Mouse (Mus musculus) monocyte, adult 5-6 weeks (primary cell): ENCODE data around the gene Tmem104. TPM values are rescaled to one million over a fixed set of nuclear protein-coding genes. Genes with fewer than 3 reads are reported as not detected.

Experiments
- ATAC-seq: fragments of 153-309, 156-312 bp; replicated peaks from 2 replicates; pipeline ENCODE4 v1.8.0; 2017; ENCODE audit warnings: mild to moderate bottlenecking; ENCODE audit not compliant: low TSS enrichment, insufficient number of reproducible peaks, severe bottlenecking, poor library complexity, low FRiP score
- total RNA-seq: library from RNA; stranded (forward); fragments of 200-1000, 200-491, 200-594 nt; gene quantifications from 3 replicates; pipeline ENCODE4 v1.2.3, GENCODE M21; 2017

Gene Tmem104
- total RNA-seq, 1 experiment from 2014 or later: 32.4 TPM

- ATAC-seq: 0 out of 2 replicates have a peak, but pooled peaks have one; percentile 45
These were observed 83.0 kb downstream of the Tmem104 start for GRCm38 (mm10) chr11:115270148-115270861.

DNA sequence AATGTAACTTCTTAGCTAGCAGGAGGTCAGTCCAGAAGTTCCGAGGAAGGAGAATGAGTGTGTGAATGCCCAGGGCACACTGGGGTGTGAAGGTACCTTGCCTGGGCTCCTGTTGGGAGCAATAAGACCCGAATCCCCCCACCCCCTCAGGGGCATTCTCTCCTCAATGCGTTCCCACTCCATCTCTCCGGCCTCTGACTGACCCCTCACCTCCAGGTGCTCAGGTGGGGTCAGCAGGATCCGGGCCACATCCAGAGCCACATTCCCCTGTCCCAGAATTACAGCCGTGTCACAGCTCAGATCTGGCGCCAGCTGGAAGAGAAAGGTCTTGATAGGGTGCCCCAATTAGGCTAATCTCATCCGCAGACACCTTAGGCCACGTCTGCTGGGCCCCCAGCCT is 83.8 kb downstream of the Tmem104 start:
- no peak for ATAC-seq

DNA sequence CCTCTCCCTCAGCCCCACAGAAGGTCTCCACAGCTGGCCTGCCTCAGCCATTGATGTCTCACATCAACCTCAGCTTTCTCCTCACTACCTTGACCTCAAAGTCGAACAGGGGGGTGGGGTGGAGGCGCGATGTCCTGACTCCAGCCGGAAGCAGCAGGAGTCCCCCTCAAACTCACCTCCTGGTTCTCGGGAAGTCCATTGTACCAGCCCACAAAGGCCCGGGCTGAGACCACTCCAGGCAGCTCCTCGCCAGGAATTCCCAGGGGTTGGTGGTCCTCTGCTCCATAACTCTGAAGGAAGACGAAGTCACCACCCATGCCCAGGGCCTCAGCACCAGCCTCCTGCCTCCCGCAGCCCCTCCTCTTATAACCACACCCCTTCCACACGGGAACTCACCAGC is 84.2 kb downstream of the Tmem104 start:
- no peak for ATAC-seq

DNA sequence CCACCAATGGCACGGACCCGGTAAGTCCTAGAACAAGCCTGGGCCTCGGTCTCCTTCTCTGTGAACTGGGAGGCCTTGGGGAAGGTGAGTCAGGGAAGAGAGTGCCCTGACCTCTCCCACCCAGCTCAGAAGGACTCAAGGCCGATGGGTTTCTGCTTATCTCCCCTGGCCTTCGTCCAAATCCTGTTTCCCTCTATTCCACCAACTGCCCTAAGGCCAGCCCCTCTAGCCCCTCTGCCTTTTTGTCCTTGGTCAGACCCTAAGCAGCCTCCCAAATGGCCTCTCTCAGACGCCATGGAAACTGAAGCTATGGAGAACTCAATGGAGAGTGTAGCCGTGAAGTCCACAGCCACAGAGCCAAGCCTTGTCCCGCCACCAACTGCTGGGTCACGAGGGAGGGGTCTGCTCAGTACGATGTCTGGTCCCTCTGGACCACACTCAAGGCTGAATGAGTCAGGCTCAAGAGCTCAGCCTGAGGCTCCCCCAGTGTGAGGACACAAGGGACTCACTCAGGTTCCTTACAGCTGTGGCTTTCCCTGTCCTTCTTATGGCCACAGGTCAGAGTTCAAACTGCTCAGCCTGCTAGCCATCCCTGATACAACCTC is 85.7 kb downstream of the Tmem104 start:
- no peak for ATAC-seq

DNA sequence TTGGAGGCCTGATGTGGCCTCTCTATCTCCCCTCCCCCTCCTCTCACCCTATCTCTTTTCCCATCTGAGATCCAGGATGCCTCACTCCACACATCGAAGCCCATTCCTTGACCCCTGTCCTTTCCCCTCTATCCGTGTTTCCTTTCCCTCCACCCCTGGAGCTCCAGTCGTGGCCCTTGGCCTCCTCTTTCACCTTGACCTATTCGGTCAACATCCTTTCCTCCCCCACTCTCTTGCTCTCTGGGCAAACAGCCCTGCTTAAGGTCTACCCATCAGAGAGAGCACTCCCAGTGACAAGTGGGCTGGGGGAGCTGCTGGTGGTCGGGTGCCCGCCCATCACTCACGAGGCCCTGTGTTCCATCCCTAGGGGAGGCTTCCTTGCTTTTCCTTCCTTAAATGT is 86.4 kb downstream of the Tmem104 start:
- ATAC-seq: no peak

- no peak for ATAC-seq
These were observed 86.9 kb downstream of the Tmem104 start for GRCm38 (mm10) chr11:115274178-115274577.

- ATAC-seq: no peak
These were observed 87.5 kb downstream of the Tmem104 start for GRCm38 (mm10) chr11:115274771-115275170.

- no peak for ATAC-seq
These were observed 88.2 kb downstream of the Tmem104 start for GRCm38 (mm10) chr11:115275509-115275908.

- no peak for ATAC-seq
These were observed 88.7 kb downstream of the Tmem104 start for GRCm38 (mm10) chr11:115275954-115276353.

DNA sequence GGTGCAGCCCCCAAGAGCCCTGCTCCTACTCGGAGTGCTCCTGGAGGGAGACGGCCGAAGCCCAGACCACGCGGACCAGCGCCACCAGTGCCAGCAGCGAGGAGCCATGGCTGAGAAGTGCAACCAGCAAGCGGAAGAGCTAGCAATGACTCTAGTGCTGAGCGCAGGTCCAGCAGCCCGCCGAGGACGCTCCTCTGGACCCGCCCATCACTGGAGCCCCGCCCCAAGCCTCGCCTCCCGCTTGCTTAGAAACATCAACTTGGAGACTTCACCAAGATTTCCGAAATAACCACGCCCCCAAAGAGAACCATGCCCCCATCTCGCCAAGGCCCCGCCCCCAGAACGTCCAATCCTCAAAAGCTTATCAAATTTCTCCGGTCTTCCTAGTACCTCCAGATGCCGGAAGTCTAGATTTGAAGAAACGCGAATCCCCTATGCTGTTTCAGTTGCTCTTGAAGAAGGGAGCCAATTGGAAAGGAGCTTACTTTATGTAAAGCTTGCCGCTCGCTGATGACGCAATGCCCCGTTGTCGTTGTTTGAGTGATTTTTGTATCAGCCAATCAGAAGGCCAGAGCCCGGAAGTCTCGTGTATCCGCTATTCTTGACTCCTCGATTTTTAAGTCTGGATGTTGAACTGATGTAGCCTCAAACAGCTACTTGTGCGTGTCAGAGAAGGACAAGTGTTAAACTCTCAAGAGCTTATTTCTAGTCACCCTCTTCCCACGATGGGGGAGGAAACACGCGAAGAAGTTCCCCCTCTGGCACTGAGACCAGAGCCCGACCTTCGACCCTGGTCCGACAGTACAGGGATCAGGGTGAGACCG is 89.7 kb downstream of the Tmem104 start, which contains the start of gene Fdxr:
TSS of gene Fdxr (minus strand) at position 271 of the 824 bp plus-strand sequence.
- peak; percentile 84 for ATAC-seq

DNA sequence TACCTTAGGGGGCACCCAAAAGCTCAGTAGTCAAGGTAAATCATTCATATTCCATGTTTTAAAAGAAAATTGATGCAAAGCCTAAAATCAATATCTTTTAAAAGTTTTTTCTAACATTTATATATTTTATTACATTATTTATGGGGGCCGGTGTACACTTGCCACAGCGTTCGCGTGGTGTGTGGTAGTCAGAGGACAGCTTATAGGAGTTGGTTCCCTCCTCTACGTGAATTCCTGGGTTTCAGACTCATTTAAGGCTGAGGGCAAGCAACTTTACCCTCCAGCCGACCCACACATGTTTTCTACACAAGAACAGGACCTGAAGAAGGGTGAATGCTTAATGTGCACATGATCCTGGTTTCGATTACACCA is 90.3 kb downstream of the Tmem104 start:
- ATAC-seq: no peak

GRCm38 (mm10) chr11:115278176-115278575 is 90.9 kb downstream of the Tmem104 start:
- no peak for ATAC-seq

GRCm38 (mm10) chr11:115279726-115280125 is 92.4 kb downstream of the Tmem104 start:
- no peak for ATAC-seq

DNA sequence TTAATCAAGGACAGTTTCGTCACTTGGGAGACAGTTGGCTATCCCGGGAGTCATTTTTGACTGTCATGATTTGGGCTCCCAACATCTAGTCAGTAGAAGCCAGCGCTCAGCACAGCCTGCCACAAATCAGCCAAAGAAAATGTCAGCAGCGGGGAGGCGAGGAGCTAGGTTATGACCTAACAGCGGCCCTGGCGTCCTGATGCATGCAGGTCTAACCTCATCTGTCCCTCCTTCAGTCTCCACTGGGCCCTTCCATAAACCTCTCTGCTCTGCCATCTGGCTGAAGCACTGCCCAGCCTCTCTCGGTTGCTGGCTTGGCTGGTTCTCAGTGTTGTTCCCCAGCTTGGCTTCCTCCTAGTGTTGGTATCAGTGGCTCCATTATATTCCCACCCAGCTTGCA is 95.0 kb downstream of the Tmem104 start:
- no peak for ATAC-seq

DNA sequence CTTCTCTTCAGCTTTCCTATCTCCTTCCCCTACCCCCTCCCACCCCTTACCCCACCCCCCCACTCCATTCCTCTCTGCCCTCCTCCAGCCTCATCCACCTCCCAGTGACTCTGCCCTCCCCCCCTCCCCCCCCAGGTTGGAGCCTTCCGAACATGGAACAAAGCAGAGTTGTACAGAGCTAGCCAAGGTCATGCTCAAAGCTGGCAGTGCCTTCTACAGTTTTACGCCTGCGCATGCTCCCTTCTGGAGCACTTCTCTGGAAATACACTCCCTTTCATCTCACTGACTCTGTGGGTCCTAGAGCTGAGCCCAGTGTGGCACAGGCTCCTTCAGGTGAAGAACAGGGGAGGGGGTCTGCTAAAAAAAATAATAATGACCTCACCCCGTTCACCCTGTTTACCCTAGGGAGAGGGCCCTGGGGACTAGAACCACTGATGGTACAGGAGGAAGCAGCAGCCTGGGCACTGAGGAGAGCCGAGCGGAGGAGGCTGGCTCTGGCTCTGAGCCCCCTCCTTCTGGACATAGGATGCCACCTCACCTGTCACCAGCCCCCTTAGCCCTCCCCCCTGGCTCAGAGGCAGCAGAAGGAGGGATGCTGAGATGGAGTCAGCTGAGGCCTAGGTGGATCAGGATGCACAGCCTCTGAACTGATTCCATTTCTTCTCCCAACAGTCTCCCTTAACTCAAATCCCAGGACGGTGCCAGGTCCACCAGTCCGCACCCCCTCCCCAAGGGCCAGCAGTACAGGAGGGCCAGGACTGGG is 95.6 kb downstream of the Tmem104 start:
- no peak for ATAC-seq

- ATAC-seq: no peak
These were observed 96.1 kb downstream of the Tmem104 start for GRCm38 (mm10) chr11:115283486-115283765.

DNA sequence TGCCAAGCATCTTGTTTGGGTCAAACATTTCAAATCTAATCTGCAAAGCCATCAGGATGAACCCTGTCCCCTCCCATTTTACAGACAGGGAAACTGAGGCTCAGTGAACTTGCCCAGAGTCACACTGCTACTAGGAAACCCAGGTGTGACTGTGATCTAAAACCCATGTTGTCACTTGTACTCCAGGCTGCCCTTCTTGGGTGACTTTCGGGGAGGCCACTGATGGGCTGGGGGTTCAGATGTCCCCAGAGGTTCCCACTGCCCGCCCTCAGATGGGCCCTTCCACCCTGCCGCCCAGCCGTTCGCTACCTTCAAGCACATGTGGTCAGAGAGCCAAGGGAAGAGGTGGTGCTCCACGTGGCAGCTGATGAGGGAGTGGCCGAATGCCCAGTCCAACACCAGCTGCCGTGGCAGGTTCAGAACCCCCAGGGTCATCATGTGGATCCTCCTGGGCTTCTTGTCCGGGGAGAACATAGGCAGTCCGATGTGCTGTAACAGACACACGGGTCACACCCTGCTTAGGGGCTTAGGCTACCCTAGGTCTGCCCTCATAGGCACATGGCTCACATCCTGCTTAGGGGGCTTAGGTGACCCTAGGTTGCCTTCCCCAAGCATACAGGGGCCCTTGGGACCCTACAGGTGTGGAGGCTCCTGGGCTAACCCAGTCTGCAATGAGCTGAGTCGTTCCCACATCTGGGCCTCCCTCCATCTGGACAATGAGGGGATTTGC is 96.8 kb downstream of the Tmem104 start:
- no peak for ATAC-seq

DNA sequence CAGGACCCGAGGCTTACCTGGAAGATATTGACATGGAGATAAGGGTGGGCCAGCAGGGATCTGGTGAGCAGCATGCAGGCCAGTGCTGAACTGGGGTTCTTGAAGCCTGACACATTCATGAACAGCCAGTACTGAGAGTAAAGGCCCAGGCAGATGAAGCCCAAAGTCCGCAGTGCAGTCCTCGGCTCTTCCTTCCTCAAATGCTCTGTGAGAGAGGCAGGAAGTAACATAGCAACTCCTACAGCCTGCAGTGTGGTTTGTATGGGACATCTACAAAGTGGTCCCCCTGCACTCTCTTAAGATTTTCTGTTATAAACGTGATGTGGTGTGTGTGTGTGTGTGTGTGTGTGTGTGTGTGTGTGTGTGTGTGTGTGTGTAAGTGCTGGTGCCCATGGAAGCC is 98.0 kb downstream of the Tmem104 start:
- peak; percentile 56 for ATAC-seq
